Mouse (Mus musculus) heart, embryonic 11.5 days (tissue): ENCODE measurements around the gene Sltm. TPM values are rescaled to one million over a fixed set of nuclear protein-coding genes. Genes with fewer than 3 reads are reported as not detected.

ENCODE experiments used
- ATAC-seq: fragments of 200-750 bp; cut with Nextera tagmentation; replicated peaks from 2 replicates; pipeline ENCODE4 v1.8.0; 2017; ENCODE audit warnings: moderate library complexity; ENCODE audit not compliant: insufficient number of reproducible peaks, low FRiP score, low TSS enrichment
- H3K27ac ChIP-seq: fragments of 300-500 bp; sonication (generic); 2 replicates; pipeline ENCODE4 v1.5.1; 2014; ENCODE audit warnings: mild to moderate bottlenecking, low read depth, low read length
- H3K27me3 ChIP-seq: fragments of 300-500 bp; sonication (generic); 2 replicates; pipeline ENCODE4 v1.6.1; 2014; ENCODE audit warnings: mild to moderate bottlenecking, low read length, mixed read lengths; ENCODE audit not compliant: control insufficient read depth, insufficient read depth
- H3K36me3 ChIP-seq: fragments of 300-500 bp; sonication (generic); 2 replicates; pipeline ENCODE4 v1.6.1; 2014; ENCODE audit warnings: mild to moderate bottlenecking, low read length, moderate library complexity, mixed read lengths; ENCODE audit not compliant: control insufficient read depth, insufficient read depth
- H3K4me1 ChIP-seq: fragments of 300-500 bp; sonication (generic); 2 replicates; pipeline ENCODE4 v1.6.1; 2014; ENCODE audit warnings: low read length; ENCODE audit not compliant: control insufficient read depth, insufficient read depth
- H3K4me2 ChIP-seq: fragments of 300-500 bp; sonication (generic); 2 replicates; pipeline ENCODE4 v1.6.1; 2014; ENCODE audit warnings: mild to moderate bottlenecking, moderate library complexity
- H3K4me3 ChIP-seq: fragments of 300-500 bp; sonication (generic); 2 replicates; pipeline ENCODE4 v1.5.1; 2014; ENCODE audit warnings: low read depth, low read length
- H3K9ac ChIP-seq: fragments of 300-500 bp; sonication (generic); 2 replicates; pipeline ENCODE4 v1.6.1; 2014; ENCODE audit warnings: mild to moderate bottlenecking, low read depth, low read length, moderate library complexity
- H3K9me3 ChIP-seq: fragments of 300-500 bp; sonication (generic); replicated peaks from 2 replicates; pipeline ENCODE4 v1.6.1; 2016; ENCODE audit warnings: low read length; ENCODE audit not compliant: control insufficient read depth
- WGBS: fragments of 180-500 bp; shearing (Covaris S2); extraction: QIAGEN DNeasy Blood & Tissue Kit; methylation state at CpG from one replicate; pipeline ENCODE4 v1.1.7; 2014; ENCODE audit not compliant: insufficient replicate concordance; 5-methylcytosine and 5-hydroxymethylcytosine counted together
- polyA plus RNA-seq: library from polyadenylated mRNA; unstranded; fragments of >200 nt; fragmentation: Nextera tagmentation; extraction: Ambion mirVana; gene quantifications from 2 replicates; pipeline ENCODE4 v1.2.1, GENCODE M21; 2014

Sltm gene
- polyA plus RNA-seq, 1 experiment from 2014 or later = 48.3 TPM

GRCm38 (mm10) chr9:70591486-70591885 is 48.9 kb downstream of the Sltm start:
- Histone ChIP-seq H3K27me3 (no peaks in the 10 kb centered on the region), H3K9me3 (no peaks in the 10 kb centered on the region), H3K27ac (no peak overlapping the region), H3K4me3 (no peak overlapping the region), H3K9ac (no peak overlapping the region), H3K4me1 (no peaks in the 10 kb centered on the region), H3K36me3 (peaks cover 25% of the 10 kb centered on the region), H3K4me2 (no peak overlapping the region)
- 79% methylated on average over 9 of the region's 9 CpGs for WGBS
- ATAC-seq = no peak

GRCm38 (mm10) chr9:70598271-70598670 is 55.7 kb downstream of the Sltm start:
- 89% methylated on average over 2 of the region's 2 CpGs for WGBS

GRCm38 (mm10) chr9:70602186-70602845 is 59.8 kb downstream of the Sltm start:
- Histone ChIP-seq H3K27ac (no peak overlapping the region), H3K4me2 (no peak overlapping the region), H3K36me3 (no peaks in the 10 kb centered on the region; the same call in 1 of the 2 replicates), H3K9me3 (no peaks in the 10 kb centered on the region), H3K4me1 (no peaks in the 10 kb centered on the region), H3K27me3 (no peaks in the 10 kb centered on the region), H3K4me3 (no peak overlapping the region), H3K9ac (no peak overlapping the region)
- WGBS = 94% methylated on average over 1 of the region's 1 CpGs
- no peak for ATAC-seq

More at GRCm38 (mm10) chr9:70598271-70598670, 55.7 kb downstream of the Sltm start:
- H3K4me2 ChIP-seq = no peak overlapping the region
- H3K9me3 ChIP-seq = no peaks in the 10 kb centered on the region
- no peaks in the 10 kb centered on the region for H3K27me3 ChIP-seq
- no peaks in the 10 kb centered on the region for H3K36me3 ChIP-seq
- H3K4me1 ChIP-seq = no peaks in the 10 kb centered on the region
- no peak overlapping the region for H3K27ac ChIP-seq
- H3K9ac ChIP-seq = no peak overlapping the region
- no peak for ATAC-seq
- no peak overlapping the region for H3K4me3 ChIP-seq

- H3K4me2 ChIP-seq = no peak overlapping the region
- no peaks in the 10 kb centered on the region for H3K9me3 ChIP-seq
- no peaks in the 10 kb centered on the region; the same call in 1 of the 2 replicates for H3K36me3 ChIP-seq
- no peak overlapping the region for H3K9ac ChIP-seq
- H3K4me1 ChIP-seq = no peaks in the 10 kb centered on the region
- H3K27ac ChIP-seq = no peak overlapping the region
- no peak overlapping the region for H3K4me3 ChIP-seq
- no peaks in the 10 kb centered on the region for H3K27me3 ChIP-seq
- 66% methylated on average over 3 of the region's 3 CpGs for WGBS
- ATAC-seq = no peak
Observed at GRCm38 (mm10) chr9:70611026-70611673, 68.6 kb downstream of the Sltm start.

GRCm38 (mm10) chr9:70629711-70630110 is 87.2 kb downstream of the Sltm start:
- Histone ChIP-seq H3K27ac (no peak overlapping the region), H3K27me3 (no peaks in the 10 kb centered on the region), H3K4me1 (0 out of 2 replicates have a peak, but pooled peaks cover 2% of the 10 kb centered on the region), H3K4me3 (no peak overlapping the region), H3K9ac (no peak overlapping the region), H3K9me3 (no peaks in the 10 kb centered on the region), H3K36me3 (0 out of 2 replicates have a peak, but pooled peaks cover 2% of the 10 kb centered on the region), H3K4me2 (no peak overlapping the region)
- no peak for ATAC-seq
- 87% methylated on average over 2 of the region's 2 CpGs for WGBS

GRCm38 (mm10) chr9:70631665-70632064 is 89.1 kb downstream of the Sltm start:
- H3K4me3 ChIP-seq = no peak overlapping the region
- no peak for ATAC-seq
- 19% methylated on average over 5 of the region's 5 CpGs for WGBS

GRCm38 (mm10) chr9:70636748-70637147 is 94.2 kb downstream of the Sltm start:
- Histone ChIP-seq H3K4me1 (0 out of 2 replicates have a peak, but pooled peaks cover 1% of the 10 kb centered on the region), H3K9ac (no peak overlapping the region), H3K27ac (no peak overlapping the region), H3K9me3 (no peaks in the 10 kb centered on the region), H3K27me3 (no peaks in the 10 kb centered on the region), H3K4me2 (no peak overlapping the region), H3K4me3 (no peak overlapping the region), H3K36me3 (0 out of 2 replicates have a peak, but pooled peaks cover 3% of the 10 kb centered on the region)
- ATAC-seq = no peak
- 77% methylated on average over 2 of the region's 2 CpGs for WGBS

More at GRCm38 (mm10) chr9:70631665-70632064, 89.1 kb downstream of the Sltm start:
- Histone ChIP-seq H3K27ac (no peak overlapping the region; the same call in 1 of the 2 replicates), H3K27me3 (no peaks in the 10 kb centered on the region), H3K4me2 (no peak overlapping the region), H3K9me3 (no peaks in the 10 kb centered on the region), H3K36me3 (no peaks in the 10 kb centered on the region), H3K9ac (no peak overlapping the region), H3K4me1 (0 out of 2 replicates have a peak, but pooled peaks cover 2% of the 10 kb centered on the region)
